In the genomic region with DNA sequence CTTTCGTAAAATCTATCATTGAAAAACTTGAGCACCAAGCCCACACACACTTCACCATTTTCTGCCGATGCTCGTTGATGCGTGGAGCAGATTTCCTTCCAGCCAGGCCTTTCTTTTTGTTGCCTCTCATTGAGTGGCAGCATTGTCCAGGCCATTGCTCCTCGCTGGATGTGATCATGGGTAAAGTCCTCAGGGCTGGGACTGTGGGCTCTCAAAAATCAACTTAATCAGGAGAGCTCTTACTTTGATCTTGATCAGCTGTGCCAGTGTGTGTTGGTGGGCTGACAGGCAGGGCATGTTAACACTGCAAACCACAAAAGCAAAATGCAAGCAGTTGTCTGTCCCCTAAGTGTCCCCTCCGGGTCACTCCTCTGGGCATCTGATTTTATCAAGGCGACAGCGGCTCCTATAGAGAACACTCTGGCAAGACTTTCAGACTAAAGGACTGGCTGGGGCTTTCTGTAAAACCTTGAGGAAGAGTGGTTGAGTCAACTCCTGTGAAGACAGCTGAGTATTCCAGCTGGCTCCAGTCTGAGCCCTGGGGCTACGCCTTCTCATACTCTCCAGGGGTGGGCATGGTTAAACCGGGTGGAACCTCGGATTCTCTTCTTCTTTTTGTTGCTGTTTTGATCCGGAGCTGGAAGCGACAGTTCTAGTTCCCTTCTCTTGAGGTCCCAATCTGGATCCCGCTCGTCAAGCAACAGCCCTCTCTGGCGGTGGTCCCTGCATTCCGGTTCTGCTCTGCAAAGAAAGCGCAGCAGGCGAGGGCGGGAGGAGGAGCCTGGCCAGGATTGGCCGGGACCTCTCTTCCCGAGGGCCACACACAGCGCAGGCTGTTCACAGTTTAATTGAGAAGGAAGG, we compare ENCODE assay signal across 8 mouse cellular contexts. TPM values are rescaled to one million over a fixed set of nuclear protein-coding genes. Genes with fewer than 3 reads are reported as not detected.
DNase-seq lines count a peak whose midpoint lies in the region; ATAC-seq and TF ChIP-seq lines count a peak whose summit lies in the region.

No protein-coding gene starts in this region.

- 11% methylated on average over 23 of the region's 23 CpGs for WGBS in forebrain, embryonic 10.5 days
- WGBS in heart, embryonic 15.5 days = 16% methylated on average over 23 of the region's 23 CpGs
- 15% methylated on average over 23 of the region's 23 CpGs for WGBS in kidney, postnatal 0 days
- WGBS in neural tube, embryonic 15.5 days = 13% methylated on average over 23 of the region's 23 CpGs

- H3K36me3 ChIP-seq in forebrain, embryonic 10.5 days (replicated peaks) = no peaks in the 10 kb centered on the region
- H3K36me3 ChIP-seq in heart, embryonic 15.5 days = no peaks in the 10 kb centered on the region
- H3K36me3 ChIP-seq in kidney, postnatal 0 days (ENCODE audit: insufficient read depth, low read length) = no peaks in the 10 kb centered on the region
- H3K36me3 ChIP-seq in neural tube, embryonic 15.5 days = no peaks in the 10 kb centered on the region

- peaks cover 18% of the 10 kb centered on the region for H3K4me1 ChIP-seq in forebrain, embryonic 10.5 days
- H3K4me1 ChIP-seq in heart, embryonic 15.5 days (replicated peaks) = peaks cover 9% of the 10 kb centered on the region
- H3K4me1 ChIP-seq in kidney, postnatal 0 days (replicated peaks; ENCODE audit: insufficient read depth, low read length) = 0 out of 2 replicates have a peak, but pooled peaks cover 5% of the 10 kb centered on the region
- peaks cover 9% of the 10 kb centered on the region; the same call in 1 of the 2 replicates for H3K4me1 ChIP-seq in neural tube, embryonic 15.5 days

- peak overlapping the region; percentile 67 for H3K4me2 ChIP-seq in heart, embryonic 15.5 days
- H3K4me2 ChIP-seq in kidney, postnatal 0 days (ENCODE audit: low read length) = peak overlapping the region; percentile 52
- H3K4me2 ChIP-seq in neural tube, embryonic 15.5 days = peak overlapping the region; percentile 42

- H3K27me3 ChIP-seq in forebrain, embryonic 10.5 days (ENCODE audit: poor library complexity, severe bottlenecking) = peaks cover 22% of the 10 kb centered on the region
- 0 out of 2 replicates have a peak, but pooled peaks cover 2% of the 10 kb centered on the region for H3K27me3 ChIP-seq in heart, embryonic 15.5 days
- no peaks in the 10 kb centered on the region for H3K27me3 ChIP-seq in kidney, postnatal 0 days (ENCODE audit: insufficient read depth, low read length)
- H3K27me3 ChIP-seq in neural tube, embryonic 15.5 days (replicated peaks) = no peaks in the 10 kb centered on the region

- ATAC-seq in heart, embryonic 15.5 days (replicated peaks; ENCODE audit: insufficient number of reproducible peaks, insufficient read depth, low FRiP score, low read depth) = peak; percentile 69
- ATAC-seq in kidney, postnatal 0 days (replicated peaks; ENCODE audit: low FRiP score, low read depth) = peak; percentile 92
- ATAC-seq in neural tube, embryonic 15.5 days (ENCODE audit: low FRiP score) = peak; percentile 81
- no peak for ATAC-seq in inflammation-experienced regulatory T-cells, adult 6 months

- peak overlapping the region; percentile 41 for H3K4me3 ChIP-seq in forebrain, embryonic 10.5 days
- H3K4me3 ChIP-seq in heart, embryonic 15.5 days = peak overlapping the region; percentile 39
- H3K4me3 ChIP-seq in kidney, postnatal 0 days (replicated peaks; ENCODE audit: low read depth, low read length) = peak overlapping the region; percentile 21
- peak overlapping the region; percentile 19 for H3K4me3 ChIP-seq in neural tube, embryonic 15.5 days (replicated peaks)

- peak; percentile 60 for TF ChIP-seq CTCF in kidney, postnatal 0 days (IDR thresholded peaks at IDR 0.05; ENCODE audit: low read depth)

- DNase-seq in adrenal gland, postnatal 10 days = peak; percentile 51
- DNase-seq in adrenal gland, postnatal 4 days (ENCODE audit: low spot score in 2 of 2) = no peak
- DNase-seq in forebrain, embryonic 10.5 days (ENCODE audit: extremely low spot score, low spot score) = peak; percentile 74
- peak; percentile 94 for DNase-seq in kidney, postnatal 0 days (ENCODE audit: low spot score)
- DNase-seq in lung, adult 18-20 months = peak; percentile 28 to 39

- H3K9ac ChIP-seq in heart, embryonic 15.5 days = peak overlapping the region; percentile 40; the same call in 1 of the 2 replicates
- H3K9ac ChIP-seq in kidney, postnatal 0 days (ENCODE audit: low read depth, low read length) = peak overlapping the region; percentile 43; the same call in 1 of the 2 replicates
- H3K9ac ChIP-seq in neural tube, embryonic 15.5 days (replicated peaks) = no peak overlapping the region

- H3K9me3 ChIP-seq in forebrain, embryonic 10.5 days = no peaks in the 10 kb centered on the region
- no peaks in the 10 kb centered on the region for H3K9me3 ChIP-seq in heart, embryonic 15.5 days (replicated peaks)
- H3K9me3 ChIP-seq in kidney, postnatal 0 days (replicated peaks; ENCODE audit: low read length) = no peaks in the 10 kb centered on the region
- H3K9me3 ChIP-seq in neural tube, embryonic 15.5 days (replicated peaks) = no peaks in the 10 kb centered on the region

- peak overlapping the region; percentile 76 for H3K27ac ChIP-seq in forebrain, embryonic 10.5 days
- H3K27ac ChIP-seq in heart, embryonic 15.5 days = 0 out of 2 replicates have a peak overlapping the region, but pooled peaks have one; percentile 22
- peak overlapping the region; percentile 80 for H3K27ac ChIP-seq in kidney, postnatal 0 days
- H3K27ac ChIP-seq in neural tube, embryonic 15.5 days (replicated peaks) = no peak overlapping the region

RNA-seq across cellular contexts. Expression of gene Ankrd66, which starts 8.8 kb away (rescaled TPM):
- not detected for total RNA-seq in adrenal gland, postnatal 10 days (2021)
- total RNA-seq in adrenal gland, postnatal 4 days (2021) = not detected
- 0.25 and 0.31 TPM in 2 replicates for polyA plus RNA-seq in forebrain, embryonic 10.5 days (2016; fragmentation: Nextera tagmentation; extraction: Ambion mirVana)
- polyA plus RNA-seq in heart, embryonic 15.5 days (2015; fragmentation: Nextera tagmentation; extraction: Ambion mirVana) = not detected in 2 replicates
- polyA plus RNA-seq in kidney, postnatal 0 days (2015; fragmentation: Nextera tagmentation; extraction: Ambion mirVana) = 0.46 and 0.54 TPM in 2 replicates
- 0.32 and 0.42 TPM in 2 replicates for polyA plus RNA-seq in neural tube, embryonic 15.5 days (2015; fragmentation: Nextera tagmentation; extraction: Ambion mirVana)
- not detected for polyA plus RNA-seq in inflammation-experienced regulatory T-cells, adult 6 months (2017; shearing (Covaris generic))

RNA-seq across cellular contexts. Expression of gene Mep1a, which starts 32.0 kb away (rescaled TPM):
- total RNA-seq in adrenal gland, postnatal 10 days (2021) = under 1 TPM in 1 of 2 experiments, not detected in 1; 0.33 TPM
- total RNA-seq in adrenal gland, postnatal 4 days (2021) = 10 to 100 TPM in 1 of 2 experiments, under 1 TPM in 1; 0.85 to 28.5 TPM
- polyA plus RNA-seq in forebrain, embryonic 10.5 days (2016; fragmentation: Nextera tagmentation; extraction: Ambion mirVana) = not detected in 2 replicates
- not detected in 2 replicates for polyA plus RNA-seq in heart, embryonic 15.5 days (2015; fragmentation: Nextera tagmentation; extraction: Ambion mirVana)
- 126 and 133 TPM in 2 replicates for polyA plus RNA-seq in kidney, postnatal 0 days (2015; fragmentation: Nextera tagmentation; extraction: Ambion mirVana)
- polyA plus RNA-seq in neural tube, embryonic 15.5 days (2015; fragmentation: Nextera tagmentation; extraction: Ambion mirVana) = 0.06 and 6.6 TPM in 2 replicates
- polyA plus RNA-seq in inflammation-experienced regulatory T-cells, adult 6 months (2017; shearing (Covaris generic)) = not detected

RNA-seq across cellular contexts. Expression of gene Pla2g7, which starts 33.3 kb away (rescaled TPM):
- 10 to 100 TPM; 24.5 to 26.7 TPM for total RNA-seq in adrenal gland, postnatal 10 days (2021)
- total RNA-seq in adrenal gland, postnatal 4 days (2021) = 10 to 100 TPM; 14.0 to 15.6 TPM
- 2.6 and 3.8 TPM in 2 replicates for polyA plus RNA-seq in forebrain, embryonic 10.5 days (2016; fragmentation: Nextera tagmentation; extraction: Ambion mirVana)
- polyA plus RNA-seq in heart, embryonic 15.5 days (2015; fragmentation: Nextera tagmentation; extraction: Ambion mirVana) = 12.5 and 16.2 TPM in 2 replicates
- polyA plus RNA-seq in kidney, postnatal 0 days (2015; fragmentation: Nextera tagmentation; extraction: Ambion mirVana) = 80.3 and 88.8 TPM in 2 replicates
- polyA plus RNA-seq in neural tube, embryonic 15.5 days (2015; fragmentation: Nextera tagmentation; extraction: Ambion mirVana) = 66.6 and 72.6 TPM in 2 replicates
- polyA plus RNA-seq in inflammation-experienced regulatory T-cells, adult 6 months (2017; shearing (Covaris generic)) = 1 to 10 TPM in 1 of 3 experiments, under 1 TPM in 1, not detected in 1; 0.34 to 1.2 TPM

Comparison
In these comparisons a context has a peak if more than half of its experiments do, and no peak if none do; other contexts are left out.
1. DNase-seq: peak in adrenal gland, postnatal 10 days (single experiment), forebrain, embryonic 10.5 days (single experiment), kidney, postnatal 0 days (single experiment) and lung, adult 18-20 months (2 of 2); none in adrenal gland, postnatal 4 days (0 of 2).
2. RNA of gene Mep1a, which starts 32.0 kb away (polyA plus RNA-seq): 126 to 133 TPM in kidney, postnatal 0 days; 0.06 to 6.6 TPM in neural tube, embryonic 15.5 days, not detected in forebrain, embryonic 10.5 days, not detected in heart, embryonic 15.5 days and not detected in inflammation-experienced regulatory T-cells, adult 6 months; every median in the first group is over 10 times any median in the second.
3. Peak in every context shown above with its lines, with median percentiles within 50 percentile points of each other: H3K4me3 ChIP-seq and H3K4me2 ChIP-seq.